ENCODE assay signal across 7 mouse cellular contexts in the genomic region with DNA sequence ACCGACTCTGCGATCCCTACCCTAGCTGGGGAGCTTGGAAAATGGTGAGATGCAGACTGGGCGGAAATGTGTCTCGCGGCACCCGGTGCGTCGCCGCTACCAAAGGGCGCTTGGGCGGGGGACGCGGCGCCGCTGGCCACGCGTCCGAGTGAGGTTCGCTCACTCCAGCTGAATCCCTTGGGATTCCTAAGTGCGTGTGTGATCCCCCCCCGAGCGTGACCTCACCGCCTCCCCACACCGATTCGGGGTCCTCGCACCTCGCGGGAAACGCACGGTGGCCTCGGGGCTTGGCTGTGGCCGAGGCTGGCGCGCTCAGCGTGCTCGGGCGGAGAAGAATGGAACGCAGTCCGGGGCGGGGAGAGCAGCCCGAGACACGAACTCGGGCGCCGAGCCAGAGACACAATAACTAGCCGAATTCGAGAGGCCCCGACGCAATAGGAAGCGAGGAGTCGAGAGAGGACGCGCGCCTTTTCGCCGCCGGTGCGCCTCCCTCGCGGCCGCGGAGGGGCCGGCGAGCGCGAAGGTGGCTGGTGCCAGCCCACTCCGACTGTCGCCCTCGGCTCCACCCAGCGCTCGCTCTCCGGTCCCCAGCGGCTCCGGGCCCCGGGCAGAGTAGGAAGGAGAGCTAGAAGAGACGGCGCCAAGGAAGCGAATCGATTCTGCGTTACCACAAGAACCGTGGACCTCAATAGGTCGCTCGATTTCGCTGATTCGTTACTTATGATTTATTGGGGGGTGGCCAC. TPM values are rescaled to one million over a fixed set of nuclear protein-coding genes. Genes with fewer than 3 reads are reported as not detected.
DNase-seq lines count a peak whose midpoint lies in the region; TF ChIP-seq lines count a peak whose summit lies in the region.

A gene (minus strand): TSS at position 495 of the 743 bp plus-strand sequence.

- peak within 1 kb of the TSS; percentile 99 for H3K27ac ChIP-seq in midbrain, embryonic 10.5 days (replicated peaks)
- peak within 1 kb of the TSS; percentile 94 for H3K27ac ChIP-seq in small intestine, adult 2 months (ENCODE audit: insufficient read depth, low read depth, low read length)

- whole genome bisulfite sequencing in midbrain, embryonic 10.5 days: under 1% methylated on average over 85 of the region's 85 CpGs
- under 1% methylated on average over 85 of the region's 85 CpGs for WGBS in small intestine, adult 2 months

- H3K36me3 ChIP-seq in midbrain, embryonic 10.5 days: peaks cover 14% of the 10 kb centered on the region; the same call in 1 of the 2 replicates
- no peaks in the 10 kb centered on the region for H3K36me3 ChIP-seq in small intestine, adult 2 months (ENCODE audit: control insufficient read depth, insufficient read depth, low read length)

- TF ChIP-seq CTCF in small intestine, adult 2 months (IDR thresholded peaks at IDR 0.05; ENCODE audit: extremely low read depth, insufficient read length, insufficient replicate concordance, low read depth, low read length): no peak

- peaks cover 72% of the 10 kb centered on the region for H3K4me1 ChIP-seq in midbrain, embryonic 10.5 days
- peaks cover 10% of the 10 kb centered on the region for H3K4me1 ChIP-seq in small intestine, adult 2 months (ENCODE audit: control insufficient read depth, insufficient read depth, insufficient read length, low read length)

- peak; percentile 69 for DNase-seq in ZHBTc4 (ENCODE audit: low read depth, low spot score)
- DNase-seq in cerebellum, postnatal 10 days: peak; percentile 91 to 93
- peak; percentile 87 for DNase-seq in gastrocnemius, postnatal 14 days
- DNase-seq in induced T-regulatory cell, adult 2 months (ENCODE audit: low read depth): peak; percentile 80
- DNase-seq in left cerebral cortex, postnatal 25 days (ENCODE audit: low spot score in 2 of 2): peak; percentile 72
- peak; percentile 82 for DNase-seq in midbrain, embryonic 10.5 days (ENCODE audit: low spot score)

- H3K27me3 ChIP-seq in midbrain, embryonic 10.5 days (ENCODE audit: low read depth, poor library complexity, severe bottlenecking): 0 out of 2 replicates have a peak, but pooled peaks cover 7% of the 10 kb centered on the region
- no peaks in the 10 kb centered on the region for H3K27me3 ChIP-seq in small intestine, adult 2 months (ENCODE audit: control insufficient read depth, insufficient read depth, low read length)

- no peaks in the 10 kb centered on the region for H3K9me3 ChIP-seq in midbrain, embryonic 10.5 days (replicated peaks)

- no peak; the same call in 1 of the 2 replicates for TF ChIP-seq POLR2A in small intestine, adult 2 months (IDR thresholded peaks at IDR 0.05; ENCODE audit: low read depth, low read length)

- intact Hi-C loops in gastrocnemius, postnatal 14 days (cut with DNase I; ENCODE audit: low total_unique reads): no loop called here
- intact Hi-C loops in left cerebral cortex, postnatal 25 days (cut with DNase I): no loop called here

- H3K4me3 ChIP-seq in midbrain, embryonic 10.5 days: peak within 1 kb of the TSS; percentile 90
- H3K4me3 ChIP-seq in small intestine, adult 2 months (ENCODE audit: low read depth, low read length): peak within 1 kb of the TSS; percentile 84

RNA-seq across cellular contexts. Expression of the gene that starts here (rescaled TPM):
- total RNA-seq in gastrocnemius, postnatal 14 days (2021): 1 to 10 TPM; 6.5 to 7.7 TPM
- total RNA-seq in left cerebral cortex, postnatal 25 days (2021): 10 to 100 TPM; 30.1 to 30.3 TPM
- 16.0 and 18.6 TPM in 2 replicates for polyA plus RNA-seq in midbrain, embryonic 10.5 days (2016; fragmentation: Nextera tagmentation; extraction: Ambion mirVana)
- polyA plus RNA-seq in small intestine, adult 2 months (2012; rRNA removed): 25.9 and 77.9 TPM in 2 replicates

Comparison
In these comparisons a context has a peak if more than half of its experiments do, and no peak if none do; other contexts are left out.
1. Peak in every context shown above with its lines: DNase-seq, H3K4me3 ChIP-seq and H3K27ac ChIP-seq.